Mouse (Mus musculus) G1E (cell line): ENCODE data around the gene Arl5c.

Source experiments
- CTCF ChIP-seq: IDR thresholded peaks from 2 replicates; pipeline ENCODE4 v1.5.1; 2012; ENCODE audit warnings: low read depth, low read length, inconsistent platforms, mixed read lengths
- GATA1 ChIP-seq: IDR thresholded peaks from 2 replicates; pipeline ENCODE4 v1.6.1; 2012; ENCODE audit warnings: borderline replicate concordance, low read length, inconsistent platforms, mixed read lengths
- POLR2AphosphoS5 ChIP-seq: IDR thresholded peaks from 2 replicates; pipeline ENCODE4 v1.6.1; 2012; ENCODE audit warnings: low read depth, low read length, inconsistent platforms; ENCODE audit not compliant: insufficient replicate concordance
- TAL1 ChIP-seq: conservative IDR thresholded peaks from 2 replicates; pipeline ENCODE4 v1.6.1; 2012; ENCODE audit warnings: low read depth, low read length, inconsistent platforms, mixed read lengths

- TF ChIP-seq GATA1 (no peak), CTCF (no peak), TAL1 (no peak), POLR2AphosphoS5 (no peak)
These were observed 7.2 kb upstream of the Arl5c start for GRCm38 (mm10) chr11:98003171-98003671.
